Mouse (Mus musculus): ENCODE results near the gene Safb2. TPM values are rescaled to one million over a fixed set of nuclear protein-coding genes. Genes with fewer than 3 reads are reported as not detected.

Safb2 gene
- total RNA-seq, 2 experiments from 2014 or later = 103 to 126 TPM

DNA sequence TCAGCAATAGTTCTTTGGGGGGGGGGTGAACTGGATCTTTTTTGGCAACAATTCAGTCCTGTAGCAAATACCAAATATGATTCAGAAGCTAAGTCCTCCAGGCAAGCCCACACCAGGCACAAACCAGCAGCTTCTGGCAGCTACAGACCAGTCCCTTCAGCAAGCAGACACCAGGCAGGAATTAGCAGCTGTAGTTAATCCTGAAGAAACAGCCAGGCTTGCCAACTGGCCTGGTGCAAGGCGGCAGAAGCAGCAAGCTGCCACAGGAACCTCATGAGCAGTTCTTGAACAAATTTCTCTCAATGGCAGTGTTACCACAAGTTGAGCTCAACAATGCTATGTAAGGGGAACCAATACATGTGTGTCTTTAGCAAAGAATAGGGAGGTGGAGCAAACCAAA lies 61.6 kb downstream of the Safb2 start:
- DNase-seq = no peak

DNA sequence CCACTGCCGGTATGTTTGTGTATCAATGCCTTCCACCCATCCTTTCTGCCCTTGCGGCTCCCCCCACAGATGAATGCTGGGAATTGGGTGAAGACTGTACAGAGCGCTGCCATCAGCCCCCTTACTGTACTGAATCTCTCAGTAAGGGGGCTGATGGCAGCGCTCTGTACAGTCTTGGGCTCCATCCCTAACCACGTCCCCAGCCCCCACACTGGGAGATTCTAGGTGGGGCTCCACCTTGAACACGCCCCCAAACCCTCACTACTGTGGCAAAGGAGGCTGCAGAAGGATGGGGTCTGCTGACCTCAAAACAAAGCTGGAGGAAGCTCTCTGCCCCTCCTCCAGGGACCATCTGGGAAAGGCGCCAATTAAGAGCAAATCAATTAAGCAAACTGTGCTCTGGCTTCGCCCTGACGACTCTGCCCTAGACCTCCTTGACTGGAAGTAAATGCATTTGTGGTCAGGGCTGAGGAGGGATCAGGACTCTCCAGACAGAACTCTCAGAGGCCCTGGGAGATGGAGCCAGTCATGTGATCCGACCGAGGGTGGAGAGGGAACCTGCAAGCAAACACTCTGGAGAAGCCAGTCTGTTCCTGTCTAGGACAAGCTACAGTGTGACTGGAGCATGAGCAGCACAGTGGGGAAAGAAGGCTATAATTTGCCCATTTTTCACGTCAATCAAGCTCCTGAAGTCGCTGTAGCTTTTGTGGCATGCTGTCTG lies 68.5 kb downstream of the Safb2 start:
- DNase-seq = no peak

DNA sequence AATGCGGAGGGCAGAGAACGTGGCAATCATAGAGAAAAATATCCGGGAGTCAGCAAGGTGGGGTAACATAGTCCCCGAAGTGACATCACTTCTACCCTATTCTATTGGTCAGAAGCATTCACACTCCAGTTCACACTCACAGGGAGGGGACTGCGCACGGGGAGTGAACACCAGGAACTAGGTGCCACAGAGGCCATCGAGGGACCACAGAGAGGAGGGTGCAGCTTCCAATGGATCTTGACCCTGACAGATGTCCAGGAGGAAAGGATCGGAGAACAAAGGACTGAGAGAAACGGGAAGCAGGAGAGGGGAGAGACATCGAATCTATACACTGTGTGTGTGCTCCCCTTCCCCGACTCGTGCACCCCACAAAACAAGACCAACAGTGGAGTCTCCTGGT lies 69.5 kb downstream of the Safb2 start:
- no peak for DNase-seq

DNA sequence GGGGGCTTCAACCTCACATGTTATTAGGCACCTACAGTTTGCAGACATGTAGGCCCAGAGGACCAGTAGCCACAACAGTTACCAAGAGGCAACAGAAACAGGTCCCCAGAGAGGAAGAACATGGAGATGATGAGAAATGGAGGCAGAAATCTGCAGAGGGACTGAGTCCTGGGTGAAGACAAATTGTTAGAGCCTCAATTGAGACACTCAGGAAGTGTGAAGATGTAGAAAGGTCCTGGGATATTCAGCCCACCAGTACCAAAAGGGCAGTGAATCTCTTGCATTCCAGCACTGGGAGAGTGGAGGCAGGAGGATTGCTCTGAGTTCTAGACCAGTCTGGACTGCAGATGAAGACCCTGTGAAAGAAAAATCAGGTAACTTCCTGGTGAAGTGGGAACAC lies 70.1 kb downstream of the Safb2 start:
- DNase-seq = no peak

DNA sequence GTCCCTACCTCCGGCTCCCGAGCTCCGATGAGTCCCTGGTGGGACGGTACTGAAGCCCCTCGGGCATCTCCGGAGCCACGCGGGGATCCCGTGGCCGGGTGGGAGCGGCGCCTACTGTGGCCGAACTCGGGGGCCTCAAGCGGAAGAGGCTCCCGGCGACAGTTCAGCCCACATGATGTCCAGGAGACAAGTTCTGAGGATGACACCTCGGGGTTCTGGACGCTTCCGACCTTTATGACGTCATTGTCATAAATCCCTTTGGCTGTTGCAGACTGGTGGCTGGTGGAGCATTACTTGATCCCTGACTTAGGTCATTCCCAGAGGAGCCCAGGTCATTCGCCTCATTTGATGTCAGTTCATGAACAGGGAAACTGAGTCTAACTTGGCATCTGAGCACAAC lies 72.1 kb downstream of the Safb2 start, which contains the start of gene Znrf4:
Znrf4 (minus strand) TSS at position 122 of the 400 bp plus-strand sequence.
- no peak for DNase-seq

DNA sequence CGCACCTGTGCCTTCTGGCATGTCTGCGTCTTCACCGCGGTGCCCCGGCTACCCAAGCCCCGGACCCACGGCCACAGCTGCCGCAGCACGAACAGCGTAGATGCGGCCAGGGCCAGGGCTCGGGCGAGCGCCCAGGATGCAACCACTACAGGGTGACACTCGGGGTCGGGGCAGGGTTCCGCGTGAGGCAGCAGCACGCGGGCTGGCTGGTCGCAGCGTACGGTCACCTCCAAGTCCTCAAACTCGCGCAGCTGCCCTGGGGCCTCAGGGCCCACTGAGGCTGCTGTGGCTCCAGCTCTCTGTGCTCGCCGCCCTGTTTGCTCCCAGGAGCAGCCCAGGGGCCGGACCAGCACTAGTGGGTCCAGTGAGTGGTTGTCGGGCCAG lies 72.7 kb downstream of the Safb2 start:
- DNase-seq = no peak

DNA sequence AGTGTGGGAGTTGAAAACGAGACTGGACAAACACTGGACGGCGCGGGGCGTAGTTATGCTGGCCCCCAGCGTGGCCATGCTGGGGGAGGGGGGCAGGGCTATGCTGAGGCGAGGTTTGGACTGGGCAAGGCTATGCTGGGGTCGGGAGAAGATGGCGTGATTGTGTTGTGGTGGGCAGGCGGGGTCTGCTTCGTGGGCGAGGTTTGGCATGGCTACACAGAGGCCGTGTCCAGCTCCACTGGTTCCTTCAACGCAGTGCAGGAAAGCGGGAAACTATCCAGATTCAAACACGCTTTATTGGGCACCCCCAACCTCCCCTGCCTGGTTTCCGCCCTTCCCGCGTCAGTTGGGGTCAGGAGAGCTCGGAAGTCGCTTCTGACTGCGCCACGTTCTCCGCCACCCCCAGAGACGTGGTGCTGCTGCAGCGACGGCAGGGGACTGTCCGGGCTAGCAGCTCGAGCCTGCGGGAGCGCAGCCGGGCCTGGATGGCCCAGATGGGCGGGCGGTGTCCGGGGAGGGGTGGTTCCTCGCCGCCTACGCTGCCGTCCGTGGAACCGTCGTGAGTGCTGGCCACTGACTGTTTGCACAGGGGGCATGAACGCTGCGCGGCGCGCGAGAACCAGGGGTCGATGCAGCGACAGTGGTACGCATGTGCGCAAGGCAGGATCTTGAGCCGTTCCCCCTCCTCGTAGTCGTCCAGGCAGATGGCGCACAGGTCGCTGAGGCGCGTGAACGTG lies 73.2 kb downstream of the Safb2 start:
- DNase-seq = no peak

Other genes with a start within 250 kb of the Safb2 start
- 100 to 1,000 TPM; 157 to 172 TPM for gene Ptprs, start 108.1 kb downstream of the Safb2 start, total RNA-seq (2021)
- not detected for gene Znrf4, start 72.2 kb downstream of the Safb2 start, total RNA-seq (2021)
- gene Gm20219, start 30.2 kb downstream of the Safb2 start, total RNA-seq (2021) = 1 to 10 TPM in 1 of 2 experiments, under 1 TPM in 1; 0.95 to 1.6 TPM
- gene Safb, start 240 bp upstream of the Safb2 start, total RNA-seq (2021) = 100 to 1,000 TPM; 103 to 122 TPM
- 100 to 1,000 TPM; 293 to 327 TPM for gene 2410015M20Rik, start 25.2 kb upstream of the Safb2 start, total RNA-seq (2021)
- 100 to 1,000 TPM; 804 to 953 TPM for gene Rpl36, start 28.8 kb upstream of the Safb2 start, total RNA-seq (2021)
- 100 to 1,000 TPM; 582 to 584 TPM for gene Lonp1, start 42.3 kb upstream of the Safb2 start, total RNA-seq (2021)
- gene Catsperd, start 43.6 kb upstream of the Safb2 start, total RNA-seq (2021) = 1 to 10 TPM; 1.5 to 2.4 TPM
- 10 to 100 TPM; 67.8 to 74.1 TPM for gene Ranbp3, start 88.7 kb upstream of the Safb2 start, total RNA-seq (2021)
- gene Ndufa11, start 133.2 kb upstream of the Safb2 start, total RNA-seq (2021) = 100 to 1,000 TPM; 290 to 298 TPM
- 10 to 100 TPM; 14.7 to 36.6 TPM for gene Vmac, start 133.4 kb upstream of the Safb2 start, total RNA-seq (2021)
- 1 to 10 TPM; 3.8 to 5.4 TPM for gene Nrtn, start 172.9 kb upstream of the Safb2 start, total RNA-seq (2021)
- gene Dus3l, start 180.2 kb upstream of the Safb2 start, total RNA-seq (2021) = 10 to 100 TPM; 31.5 to 32.5 TPM
- under 1 TPM; 0.26 to 0.60 TPM for gene Prr22, start 185.7 kb upstream of the Safb2 start, total RNA-seq (2021)
- 1 to 10 TPM; 4.4 to 5.3 TPM for gene Rfx2, start 246.4 kb upstream of the Safb2 start, total RNA-seq (2021)